Mouse (Mus musculus) yolk sac, embryonic 10.5 days (tissue): ENCODE data around the gene Ksr1.

Experiments used
- DNase-seq: peaks from one replicate; pipeline ENCODE4 v3.0.0-alpha.2; 2017; ENCODE audit warnings: low spot score

Gene Ksr1

DNA sequence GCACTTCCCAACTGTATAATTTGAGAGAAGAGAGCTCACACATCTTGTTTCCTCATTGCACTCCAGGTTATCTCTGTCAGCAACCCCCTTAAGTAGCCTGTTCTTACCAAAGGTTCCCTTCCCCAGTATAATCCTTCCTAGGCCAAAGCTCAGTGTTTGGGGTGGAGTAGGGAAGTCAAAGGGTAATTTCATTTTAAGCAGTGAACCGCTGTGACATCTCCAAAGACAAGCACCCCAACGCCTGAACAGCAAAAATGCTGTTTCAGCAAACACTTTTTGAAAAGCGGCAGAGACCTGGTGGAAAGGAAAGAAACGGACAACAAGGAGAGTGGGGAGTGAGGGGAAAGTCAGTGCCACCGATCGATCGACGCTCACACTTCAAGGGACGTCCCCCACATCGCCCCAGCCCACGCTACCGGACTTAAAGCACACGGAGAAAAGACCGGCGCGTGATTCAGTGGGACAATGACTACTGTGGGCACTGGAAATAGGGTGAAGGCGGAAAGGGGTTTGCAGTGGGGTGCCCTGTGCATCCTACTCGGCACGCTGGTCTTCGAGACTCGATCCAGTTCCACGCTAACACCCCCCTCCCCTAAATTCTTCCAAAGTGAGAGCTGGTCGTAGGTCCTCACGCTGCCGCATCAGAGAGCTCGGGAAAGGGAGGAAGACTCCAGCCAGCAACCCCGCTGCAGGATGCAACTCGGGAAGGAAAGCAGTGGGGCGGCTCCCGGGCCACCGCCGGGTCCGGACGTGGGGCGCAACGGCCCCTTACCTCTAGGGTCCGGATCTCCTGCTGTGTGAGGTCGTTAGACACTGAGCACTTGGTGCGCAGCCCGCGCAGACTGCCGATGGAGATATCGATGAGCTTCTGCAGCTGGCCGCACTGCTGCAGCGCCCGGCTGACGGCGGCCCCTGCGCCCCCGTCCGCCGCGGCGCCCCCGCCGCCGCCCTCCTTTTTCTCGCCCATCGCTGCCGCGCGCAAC is 633 bp downstream of the Ksr1 start:
- no peak for DNase-seq

- no peak for DNase-seq
These were observed 1.5 kb downstream of the Ksr1 start for GRCm38 (mm10) chr11:79144741-79145140.

DNA sequence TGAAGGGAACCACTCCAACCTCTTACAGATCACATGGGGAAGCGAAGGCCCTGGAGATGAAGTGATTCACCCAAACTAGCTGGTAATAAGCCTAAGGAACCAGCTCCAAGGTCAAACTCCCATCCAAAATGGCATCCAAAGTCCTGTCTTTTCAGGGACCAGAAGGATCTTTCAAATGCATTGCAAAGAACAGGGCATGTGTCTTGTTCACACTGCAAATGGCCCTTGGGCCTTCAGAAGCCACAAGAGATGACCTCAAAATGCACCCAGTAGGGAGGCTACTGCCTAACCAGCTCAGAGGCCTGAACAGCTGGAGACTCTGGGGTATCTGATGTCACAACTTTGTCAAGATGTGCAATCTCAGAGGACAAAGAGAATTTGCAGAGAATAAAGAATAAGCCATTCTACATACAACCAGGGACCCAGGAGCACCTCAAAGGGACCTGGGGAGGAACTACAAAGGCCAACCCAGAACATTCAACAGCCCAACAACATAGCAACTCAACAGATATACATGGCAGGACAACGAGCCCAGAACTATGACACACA is 2.1 kb downstream of the Ksr1 start:
- DNase-seq, result no peak

DNA sequence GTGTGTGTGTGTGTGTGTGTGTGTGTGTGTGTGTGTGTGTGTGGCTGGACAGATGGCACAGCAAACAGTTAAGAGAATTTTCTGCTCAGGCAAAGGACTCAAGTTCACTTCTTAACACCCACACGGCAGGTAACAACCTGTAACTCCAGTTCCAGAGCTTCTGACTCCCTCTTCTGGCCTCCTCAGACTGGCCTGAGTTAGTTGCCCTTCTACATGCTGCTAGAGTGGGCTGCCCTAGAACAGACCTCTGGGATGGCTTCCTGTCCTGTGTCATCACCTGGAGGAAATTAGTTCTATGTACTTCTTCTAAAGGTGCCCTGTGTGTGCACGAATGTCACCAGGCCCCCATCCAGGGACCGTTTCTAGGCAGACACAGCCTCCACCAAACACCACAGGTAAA is 2.9 kb downstream of the Ksr1 start:
- DNase-seq, result no peak

GRCm38 (mm10) chr11:79142381-79142780 is 3.8 kb downstream of the Ksr1 start:
- no peak for DNase-seq

DNA sequence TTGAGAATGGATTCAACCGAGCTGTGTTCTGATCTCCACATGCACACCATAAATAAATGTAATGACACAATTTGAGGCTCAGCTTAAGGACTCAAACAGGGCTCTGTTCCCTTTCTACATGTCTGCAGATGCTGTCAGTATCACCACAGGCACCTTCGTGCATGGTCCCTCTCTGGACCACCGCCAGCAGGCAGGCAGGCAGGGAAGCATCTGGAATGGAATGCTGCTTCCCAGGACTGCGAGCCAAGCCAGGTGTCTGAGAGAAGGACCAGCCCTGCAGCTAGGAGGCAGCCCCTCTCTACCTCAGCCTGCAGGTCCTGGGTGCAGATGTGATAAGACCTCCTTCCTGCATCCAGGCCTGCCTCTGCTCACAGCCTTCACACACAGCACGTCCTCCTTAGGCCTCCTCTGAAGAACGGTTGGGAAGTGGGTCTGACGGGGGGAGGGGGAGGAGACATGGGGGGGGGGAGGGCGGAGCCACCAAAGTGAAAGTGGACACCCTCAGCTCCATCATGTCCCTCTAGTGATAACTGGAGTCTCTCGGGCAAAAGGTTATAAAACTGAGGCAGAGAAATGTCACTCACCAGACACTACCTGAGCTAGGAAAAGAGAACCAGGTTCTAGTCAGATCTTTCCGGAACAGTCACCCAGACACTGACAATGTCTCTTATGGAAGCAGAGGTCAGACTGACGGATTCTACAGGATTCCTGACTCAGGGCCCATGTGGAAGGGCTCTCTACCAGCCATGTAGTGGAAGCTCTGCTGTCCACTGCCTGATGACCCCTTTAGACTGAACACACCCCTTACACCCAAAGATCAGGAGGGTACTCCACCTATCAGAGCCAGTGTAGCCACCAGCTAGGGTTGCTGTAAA is 4.7 kb downstream of the Ksr1 start:
- peak; percentile 48 for DNase-seq

GRCm38 (mm10) chr11:79140511-79140888 is 5.7 kb downstream of the Ksr1 start:
- DNase-seq, result no peak

- no peak for DNase-seq
These were observed 6.2 kb downstream of the Ksr1 start for GRCm38 (mm10) chr11:79139878-79140510.

- no peak for DNase-seq
These were observed 7.6 kb downstream of the Ksr1 start for GRCm38 (mm10) chr11:79138621-79139020.

DNA sequence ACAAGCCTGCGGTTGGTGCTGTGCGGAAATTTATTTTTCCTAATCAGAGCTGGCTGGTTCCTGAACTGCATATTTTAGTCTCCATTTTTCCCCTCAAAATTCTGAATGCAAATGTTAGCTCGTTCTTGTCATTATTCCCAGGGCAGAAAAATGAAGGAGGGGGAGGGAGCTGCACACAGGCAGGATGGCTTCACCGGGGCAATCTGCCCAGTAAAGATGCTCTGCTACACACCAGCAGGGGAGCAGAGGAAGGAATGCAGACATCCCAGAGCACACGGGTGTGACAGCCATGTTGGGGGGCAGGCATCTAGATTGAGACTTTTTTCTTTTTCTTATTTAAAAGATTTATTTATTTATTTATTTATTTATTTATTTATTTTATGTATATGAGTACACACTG is 9.0 kb downstream of the Ksr1 start:
- no peak for DNase-seq

DNA sequence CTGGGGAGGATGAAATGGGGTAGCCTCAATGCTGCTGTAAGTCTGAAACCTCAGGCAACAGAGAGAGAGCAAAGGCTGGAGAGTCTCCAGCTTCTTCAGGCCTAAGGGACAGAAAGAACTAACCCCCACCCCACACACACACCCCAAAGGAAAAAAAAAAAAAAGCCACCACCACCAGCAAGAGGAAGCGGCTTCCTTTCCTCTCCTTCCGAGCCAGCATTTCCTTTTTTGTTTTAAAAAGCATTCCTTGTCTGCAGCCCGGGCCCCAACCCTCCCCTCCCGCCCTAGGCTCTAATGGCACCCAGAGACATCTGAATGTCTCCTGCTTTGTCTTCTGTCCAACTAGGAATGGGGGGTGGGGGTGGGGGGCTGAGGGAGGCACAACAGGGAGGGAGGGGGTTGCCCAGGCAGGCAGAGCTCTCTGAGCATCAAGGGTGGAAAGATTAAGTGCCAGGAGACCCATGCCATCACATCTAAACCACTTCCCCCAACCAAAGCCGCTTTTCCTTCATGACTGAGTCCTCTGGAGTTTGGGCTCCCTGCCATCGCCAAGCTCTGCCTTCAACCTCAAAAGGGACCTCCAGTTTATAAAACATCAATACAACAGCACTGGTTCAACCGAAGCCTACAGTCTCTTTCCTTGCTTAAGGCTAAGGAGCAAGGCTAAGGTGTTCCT is 10.4 kb downstream of the Ksr1 start:
- no peak for DNase-seq

GRCm38 (mm10) chr11:79135105-79135503 is 11.1 kb downstream of the Ksr1 start:
- DNase-seq, result no peak

DNA sequence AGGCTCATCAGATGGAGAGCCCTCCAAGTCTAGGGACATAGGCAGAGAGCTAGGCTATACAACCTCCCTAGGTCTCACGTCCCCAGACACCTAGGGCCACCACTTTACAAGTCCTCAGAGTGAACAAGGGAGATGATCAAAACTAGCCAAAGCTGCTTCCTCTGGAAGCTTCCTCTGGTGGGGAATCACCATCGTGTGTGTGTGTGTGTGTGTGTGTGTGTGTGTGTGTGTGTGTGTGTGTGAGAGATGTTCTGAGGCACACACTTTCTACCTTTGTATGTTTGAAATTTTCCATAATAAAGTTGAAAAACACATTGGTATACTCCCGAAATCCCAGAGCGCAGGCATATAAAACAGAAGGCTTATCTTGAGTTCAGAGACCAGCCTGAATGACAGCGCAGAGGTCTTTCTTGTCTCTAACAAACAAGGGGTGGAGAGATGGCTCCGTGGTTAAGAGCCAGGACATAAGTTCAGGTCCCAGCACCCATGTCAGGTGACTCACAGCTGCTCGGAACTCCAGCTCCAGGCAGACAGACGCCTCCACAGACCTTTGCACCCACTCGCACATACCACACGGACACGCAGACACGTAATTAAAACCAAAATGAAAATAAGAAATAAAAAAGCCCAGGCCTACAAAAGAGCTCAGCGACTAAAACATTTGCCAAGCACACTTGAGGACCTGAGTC is 11.6 kb downstream of the Ksr1 start:
- DNase-seq, result peak; percentile 76

DNA sequence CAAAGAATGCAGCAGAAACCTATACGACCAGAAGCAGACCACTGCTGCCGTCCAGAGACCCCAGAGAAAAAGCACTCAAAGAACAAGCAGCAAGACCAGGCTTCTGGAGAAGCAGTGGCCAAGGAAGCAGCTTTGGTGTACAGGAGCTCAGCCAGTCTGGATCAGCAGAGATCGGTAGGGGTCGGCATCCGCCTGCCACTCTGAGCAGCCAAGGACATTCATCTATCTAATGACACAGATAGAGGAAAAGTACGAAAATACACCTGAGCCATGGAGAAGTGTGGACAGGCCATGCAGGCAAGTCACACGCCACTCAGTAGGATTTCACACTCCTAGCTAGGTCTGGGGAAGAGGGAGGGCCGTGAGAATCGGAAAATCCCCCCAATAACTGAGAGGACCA is 12.2 kb downstream of the Ksr1 start:
- no peak for DNase-seq

GRCm38 (mm10) chr11:79133051-79133450 is 13.2 kb downstream of the Ksr1 start:
- DNase-seq, result no peak

DNA sequence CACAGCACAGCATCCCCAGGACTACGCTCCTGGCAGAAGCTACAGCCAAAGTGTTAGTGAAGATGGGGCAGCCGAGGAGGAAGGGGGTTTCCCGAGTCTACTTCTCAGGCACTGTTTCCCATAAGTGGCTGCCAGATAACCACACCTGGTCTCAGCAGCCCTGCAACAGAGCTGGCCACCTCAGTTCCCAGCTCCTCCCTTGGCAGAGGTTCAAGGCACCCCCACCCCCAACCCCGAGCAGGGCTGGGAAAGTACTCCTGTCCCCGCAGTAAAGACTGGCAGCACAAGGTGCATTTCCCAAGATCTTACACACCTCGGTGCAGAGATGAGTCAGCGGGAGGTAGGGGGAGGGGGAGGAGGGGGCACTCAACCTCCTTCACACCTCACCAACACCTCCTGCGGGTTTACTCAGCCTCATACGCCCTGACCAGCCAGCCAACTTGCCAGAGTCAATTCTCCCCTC is 14.2 kb downstream of the Ksr1 start:
- no peak for DNase-seq

- no peak for DNase-seq
These were observed 16.5 kb downstream of the Ksr1 start for GRCm38 (mm10) chr11:79129388-79130356.

GRCm38 (mm10) chr11:79128233-79128632 is 18.0 kb downstream of the Ksr1 start:
- no peak for DNase-seq

- DNase-seq, result no peak
These were observed 19.2 kb downstream of the Ksr1 start for GRCm38 (mm10) chr11:79126963-79127362.

DNA sequence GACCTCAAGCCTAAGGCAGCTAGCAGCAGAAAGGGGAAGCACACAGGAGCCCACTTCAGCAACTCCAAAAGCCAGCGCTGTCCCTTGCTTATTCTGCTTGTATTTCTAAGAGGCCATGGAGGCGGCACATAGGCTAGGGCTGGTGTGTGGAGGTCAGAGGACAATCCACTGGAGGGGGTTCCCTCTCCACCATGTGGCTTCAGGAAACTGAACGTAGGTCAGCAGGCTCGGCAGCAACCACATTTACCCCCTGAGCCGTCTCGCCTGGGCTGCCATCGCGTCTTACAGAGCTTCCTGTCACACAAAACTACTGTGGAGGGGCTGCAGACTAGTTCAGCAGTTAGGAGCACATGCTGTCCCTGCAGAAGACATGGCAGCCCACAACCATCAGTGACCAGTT is 20.4 kb downstream of the Ksr1 start:
- no peak for DNase-seq
